Mouse (Mus musculus) kidney, adult 2 months (tissue): ENCODE measurements around the gene Prickle2.

Experiments
- CTCF ChIP-seq: fragments of 200-500 bp; conservative IDR thresholded peaks from 2 replicates; pipeline ENCODE4 v1.5.1; 2011; ENCODE audit warnings: low read depth, mild to moderate bottlenecking, control low read depth, low read length, moderate library complexity, mixed read lengths; ENCODE audit not compliant: insufficient read depth, insufficient read length
- POLR2A ChIP-seq: fragments of 200-500 bp; IDR thresholded peaks from one replicate; pipeline ENCODE4 v1.6.1; 2011; ENCODE audit warnings: low read depth, low read length, control low read depth

- no peak for TF ChIP-seq CTCF
- TF ChIP-seq POLR2A, result no peak
Observed at GRCm38 (mm10) chr6:92498574-92498973, 207.4 kb downstream of the Prickle2 start.
